Mouse (Mus musculus): ENCODE measurements at regions not wholly inside any gene's neighbourhood (a gene's known extent, or its start where the extent isn't known, plus 50 kb on each side); places are given as distances from the start of the nearest gene placed in this dataset.

DNA sequence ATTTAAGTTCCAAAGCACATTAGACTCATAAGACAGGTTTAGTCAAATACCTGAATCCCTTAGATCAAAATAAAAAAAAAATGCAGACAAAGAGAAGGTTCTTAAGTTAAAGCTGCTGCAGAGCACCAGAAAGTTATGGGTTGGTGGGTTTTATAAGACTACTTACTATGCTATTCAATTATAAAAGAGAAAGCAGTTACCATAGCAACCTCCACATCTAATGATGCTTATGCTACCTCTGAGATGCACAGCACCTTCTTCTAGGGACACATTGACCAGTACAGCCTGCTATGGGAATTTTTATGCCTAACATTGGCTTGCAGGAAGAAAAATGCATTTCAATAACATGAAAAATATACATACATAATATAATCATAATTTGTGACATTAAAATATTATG lies 512.1 kb upstream of the Id4 start:
- TF ChIP-seq POLR2A (IDR thresholded peaks at IDR 0.05; ENCODE audit: control insufficient read depth, low read depth, low read length) = no peak
- TF ChIP-seq CTCF (IDR thresholded peaks at IDR 0.05; ENCODE audit: control insufficient read depth, insufficient read depth, insufficient replicate concordance, low read depth, low read length) = no peak
